Mouse (Mus musculus) urinary bladder, postnatal 14 days (tissue): ENCODE results near the gene Fhit.
A peak's percentile ranks its signal among the peaks of the same experiment; 100 is the strongest.

ENCODE experiments used
- DNase-seq: peaks from one replicate; pipeline ENCODE4 v3.0.0; 2021; ENCODE audit warnings: low spot score

Fhit gene

GRCm38 (mm10) chr14:10364281-10364680, 797.6 kb downstream of the Fhit start:
- peak; percentile 4 for DNase-seq

GRCm38 (mm10) chr14:10363306-10363705, 798.5 kb downstream of the Fhit start:
- DNase-seq: no peak

- DNase-seq: no peak
These were observed 815.9 kb downstream of the Fhit start for GRCm38 (mm10) chr14:10345905-10346304.

- DNase-seq: no peak
These were observed 817.8 kb downstream of the Fhit start for GRCm38 (mm10) chr14:10344064-10344463.

GRCm38 (mm10) chr14:10316764-10317163, 845.1 kb downstream of the Fhit start:
- no peak for DNase-seq

- DNase-seq: no peak
These were observed 849.6 kb downstream of the Fhit start for GRCm38 (mm10) chr14:10312190-10312589.

- no peak for DNase-seq
These were observed 856.5 kb downstream of the Fhit start for GRCm38 (mm10) chr14:10305286-10305685.

GRCm38 (mm10) chr14:10301497-10301896, 860.3 kb downstream of the Fhit start:
- DNase-seq: no peak

GRCm38 (mm10) chr14:10300914-10301313, 860.9 kb downstream of the Fhit start:
- DNase-seq: no peak

- DNase-seq: no peak
These were observed 862.8 kb downstream of the Fhit start for GRCm38 (mm10) chr14:10299030-10299429.

- DNase-seq: no peak
These were observed 872.8 kb downstream of the Fhit start for GRCm38 (mm10) chr14:10289043-10289442.

- DNase-seq: no peak
These were observed 875.8 kb downstream of the Fhit start for GRCm38 (mm10) chr14:10286027-10286426.

- DNase-seq: no peak
These were observed 933.1 kb downstream of the Fhit start for GRCm38 (mm10) chr14:10228708-10229107.

GRCm38 (mm10) chr14:10221847-10222246, 940.0 kb downstream of the Fhit start:
- no peak for DNase-seq

- DNase-seq: no peak
These were observed 948.6 kb downstream of the Fhit start for GRCm38 (mm10) chr14:10213216-10213615.

- no peak for DNase-seq
These were observed 950.7 kb downstream of the Fhit start for GRCm38 (mm10) chr14:10211184-10211583.

GRCm38 (mm10) chr14:10209007-10209406, 952.8 kb downstream of the Fhit start:
- no peak for DNase-seq

- DNase-seq: no peak
These were observed 956.1 kb downstream of the Fhit start for GRCm38 (mm10) chr14:10205699-10206098.

- no peak for DNase-seq
These were observed 956.5 kb downstream of the Fhit start for GRCm38 (mm10) chr14:10205290-10205689.

GRCm38 (mm10) chr14:10194130-10194529, 967.7 kb downstream of the Fhit start:
- DNase-seq: no peak

GRCm38 (mm10) chr14:10171761-10172160, 990.1 kb downstream of the Fhit start:
- DNase-seq: no peak

- DNase-seq: no peak
These were observed 995.0 kb downstream of the Fhit start for GRCm38 (mm10) chr14:10166641-10167429.

- no peak for DNase-seq
These were observed 1012.0 kb downstream of the Fhit start for GRCm38 (mm10) chr14:10149872-10150271.

GRCm38 (mm10) chr14:10139311-10139710, 1022.5 kb downstream of the Fhit start:
- no peak for DNase-seq
